Mouse (Mus musculus): ENCODE data around the gene Lypd6.

The Lypd6 gene

GRCm38 (mm10) chr2:50173730-50174528 is 107.7 kb downstream of the Lypd6 start:
- DNase-seq = no peak

- no peak for DNase-seq
Measured at GRCm38 (mm10) chr2:50175709-50176108, 109.5 kb downstream of the Lypd6 start.

GRCm38 (mm10) chr2:50179164-50179563 is 112.9 kb downstream of the Lypd6 start:
- DNase-seq = no peak

GRCm38 (mm10) chr2:50180423-50180822 is 114.2 kb downstream of the Lypd6 start:
- no peak for DNase-seq

GRCm38 (mm10) chr2:50181332-50181731 is 115.1 kb downstream of the Lypd6 start:
- no peak for DNase-seq

- DNase-seq = no peak
Measured at GRCm38 (mm10) chr2:50186711-50187405, 120.6 kb downstream of the Lypd6 start.

GRCm38 (mm10) chr2:50188856-50189255 is 122.6 kb downstream of the Lypd6 start:
- no peak for DNase-seq

- DNase-seq = no peak
Measured at GRCm38 (mm10) chr2:50196681-50197080, 130.5 kb downstream of the Lypd6 start.

GRCm38 (mm10) chr2:50197801-50198200 is 131.6 kb downstream of the Lypd6 start:
- DNase-seq = no peak

- DNase-seq = no peak
Measured at GRCm38 (mm10) chr2:50200541-50200940, 134.3 kb downstream of the Lypd6 start.

GRCm38 (mm10) chr2:50220574-50220973 is 154.3 kb downstream of the Lypd6 start:
- DNase-seq = peak; percentile 4

GRCm38 (mm10) chr2:50225019-50225418 is 158.8 kb downstream of the Lypd6 start:
- DNase-seq = no peak

GRCm38 (mm10) chr2:50233491-50233890 is 167.3 kb downstream of the Lypd6 start:
- no peak for DNase-seq

Data from cerebellum, adult 9-10 months (tissue).